Mouse (Mus musculus): Measurements from ENCODE around the gene Gm28038. TPM values are rescaled to one million over a fixed set of nuclear protein-coding genes. Genes with fewer than 3 reads are reported as not detected.

Gene Gm28038
- polyA plus RNA-seq, 1 experiment, result not detected

DNA sequence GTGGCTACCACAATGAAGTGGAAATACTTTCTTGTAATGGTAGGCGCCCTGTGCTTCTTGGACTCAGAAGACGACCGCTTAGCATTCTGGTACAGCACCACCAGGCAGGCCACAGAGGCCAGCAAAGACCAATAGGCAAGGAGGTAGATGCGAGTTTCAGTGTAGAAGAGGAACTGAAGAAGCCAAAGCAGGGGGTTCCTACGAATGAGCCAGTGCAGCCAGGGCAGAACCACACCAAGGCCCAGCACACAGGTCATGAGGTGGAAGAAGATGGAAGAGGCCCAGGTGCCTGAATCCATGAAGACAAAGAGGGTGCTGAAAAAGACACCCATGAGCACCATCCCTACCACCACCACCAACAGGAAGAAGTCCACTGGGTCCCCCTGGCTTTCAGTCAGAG lies 4.2 kb downstream of the Gm28038 start:
- 71% methylated on average over 5 of the region's 5 CpGs for WGBS
- H3K4me3 ChIP-seq (replicated peaks; ENCODE audit: control insufficient read depth, low read depth, low read length), result peak overlapping the region; percentile 10

DNA sequence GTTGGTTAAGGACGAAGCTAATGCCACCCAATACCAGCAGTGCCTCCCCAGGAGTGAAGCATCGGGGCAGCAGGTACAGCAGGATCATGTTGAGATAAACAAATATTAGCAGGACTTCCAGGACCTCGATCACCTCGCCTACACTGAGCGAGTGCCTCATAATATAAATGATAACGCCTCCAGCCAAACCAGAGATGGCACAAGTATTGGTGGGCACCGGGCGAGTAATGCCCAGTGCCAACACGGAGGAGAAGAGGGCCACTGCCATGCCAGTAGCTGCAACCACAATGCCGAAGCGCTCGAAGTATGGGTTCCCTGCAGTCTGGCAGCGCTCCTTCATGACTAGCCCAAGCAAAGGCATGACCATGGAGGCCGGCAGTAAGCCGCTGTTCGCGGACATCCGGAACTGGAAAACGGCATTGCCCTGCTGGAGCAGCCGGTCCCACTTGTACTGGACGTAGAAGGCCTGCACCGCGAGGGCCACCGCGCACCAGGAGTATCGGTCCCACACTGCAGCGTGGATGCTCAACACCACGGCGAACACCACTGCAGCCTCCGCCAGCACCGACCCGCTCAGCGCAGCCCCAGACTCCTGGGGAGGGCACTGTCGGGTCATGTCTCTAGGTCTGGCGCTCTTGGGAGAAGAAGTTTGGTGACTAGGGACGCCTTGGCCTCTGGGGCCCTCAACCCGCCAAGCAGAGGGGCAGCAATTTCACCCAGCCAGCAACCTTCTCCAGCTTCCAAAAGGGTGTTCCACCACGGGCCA lies 4.8 kb downstream of the Gm28038 start:
- TF ChIP-seq CTCF (IDR thresholded peaks at IDR 0.05; ENCODE audit: control insufficient read depth, insufficient read depth, low read length) (no peak), POLR2A (IDR thresholded peaks at IDR 0.05; ENCODE audit: borderline replicate concordance, control insufficient read depth, low read depth, low read length) (no peak)
- peak overlapping the region; percentile 47; the same call in 1 of the 2 replicates for H3K27ac ChIP-seq (ENCODE audit: control insufficient read depth, insufficient read depth, low read depth, low read length, poor library complexity)
- H3K4me3 ChIP-seq (replicated peaks; ENCODE audit: control insufficient read depth, low read depth, low read length), result peak overlapping the region; percentile 100
- WGBS, result 12% methylated on average over 38 of the region's 38 CpGs
- H3K4me1 ChIP-seq (ENCODE audit: control insufficient read depth, insufficient read depth, low read length), result peaks cover 4% of the 10 kb centered on the region

More for the DNA sequence above, 4.2 kb downstream of the Gm28038 start:
- Histone ChIP-seq H3K4me1 (ENCODE audit: control insufficient read depth, insufficient read depth, low read length) (peaks cover 3% of the 10 kb centered on the region; the same call in 1 of the 2 replicates), H3K27ac (ENCODE audit: control insufficient read depth, insufficient read depth, low read depth, low read length, poor library complexity) (no peak overlapping the region)
- no peak for TF ChIP-seq CTCF (IDR thresholded peaks at IDR 0.05; ENCODE audit: control insufficient read depth, insufficient read depth, low read length)
- TF ChIP-seq POLR2A (IDR thresholded peaks at IDR 0.05; ENCODE audit: borderline replicate concordance, control insufficient read depth, low read depth, low read length), result no peak

DNA sequence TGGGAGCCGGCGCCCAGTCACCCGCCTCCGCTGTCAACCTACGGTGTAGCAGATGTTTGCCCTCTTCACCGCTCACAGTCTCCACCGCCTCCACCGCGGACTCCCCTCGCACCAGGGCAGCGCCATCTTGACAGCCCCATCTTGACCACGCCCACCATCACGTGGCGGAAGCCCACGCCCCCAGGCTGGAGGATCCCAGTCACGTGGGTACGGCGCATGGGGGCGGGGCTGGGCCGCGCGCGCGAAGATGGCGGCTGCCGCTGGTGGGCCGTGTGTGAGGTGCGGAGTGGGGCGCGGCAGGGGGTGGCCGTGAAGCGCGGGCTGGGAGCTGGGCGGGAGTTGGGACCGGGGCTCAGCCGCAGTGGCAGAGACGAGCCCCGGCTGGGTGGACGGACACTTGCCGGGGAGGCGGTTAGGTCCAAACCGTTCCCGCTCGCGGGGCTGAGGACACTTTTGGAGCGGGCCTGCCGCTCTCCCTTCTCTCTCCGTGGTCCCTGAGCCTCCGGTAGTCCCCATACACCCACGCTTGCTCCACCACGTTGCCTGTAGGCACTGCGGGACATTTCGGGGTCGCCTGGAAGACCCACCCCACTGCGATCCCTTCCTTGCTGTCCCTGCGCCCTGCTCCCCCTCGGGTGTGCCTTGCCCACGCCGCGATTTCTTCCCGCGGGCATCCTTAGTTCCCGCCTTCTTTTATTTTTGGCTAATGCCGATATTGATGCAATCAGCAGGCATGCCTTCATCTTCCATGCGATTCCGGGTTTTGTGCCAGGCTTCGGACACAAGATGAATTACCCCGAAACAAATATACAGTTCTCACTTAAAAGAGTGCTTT lies 5.6 kb downstream of the Gm28038 start, which contains the start of the genes Dolk and Nup188:
Gene Dolk, minus strand, starts transcription at position 143 of the 835 bp plus-strand sequence.
Gene Nup188, plus strand, starts transcription at position 206 of the 835 bp plus-strand sequence.
- peak within 1 kb of the TSS; percentile 75 for H3K27ac ChIP-seq (ENCODE audit: control insufficient read depth, insufficient read depth, low read depth, low read length, poor library complexity)
- peaks cover 4% of the 10 kb centered on the region for H3K4me1 ChIP-seq (ENCODE audit: control insufficient read depth, insufficient read depth, low read length)
- TF ChIP-seq POLR2A (IDR thresholded peaks at IDR 0.05; ENCODE audit: borderline replicate concordance, control insufficient read depth, low read depth, low read length), result peak; percentile 64; the same call in 1 of the 2 replicates
- no peak for TF ChIP-seq CTCF (IDR thresholded peaks at IDR 0.05; ENCODE audit: control insufficient read depth, insufficient read depth, low read length)
- under 1% methylated on average over 68 of the region's 68 CpGs for WGBS
- H3K4me3 ChIP-seq (replicated peaks; ENCODE audit: control insufficient read depth, low read depth, low read length), result peak within 1 kb of the TSS; percentile 100

DNA sequence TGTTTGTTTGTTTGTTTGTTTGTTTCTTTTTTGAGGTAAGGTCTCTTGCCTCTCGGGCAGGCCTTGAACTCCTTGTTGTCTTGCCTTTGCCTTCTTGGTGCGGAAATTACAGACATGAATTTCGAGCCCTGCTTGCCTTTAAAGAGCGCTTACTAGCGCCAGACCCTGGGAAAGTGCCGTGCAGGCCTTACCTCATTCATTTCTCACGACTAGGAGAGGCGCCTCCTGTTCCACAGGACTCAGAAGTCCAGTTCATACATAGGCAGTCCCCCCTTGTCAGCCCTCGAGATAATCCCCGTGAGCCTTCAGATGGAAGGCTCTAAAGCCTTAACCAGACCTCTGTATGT lies 6.2 kb downstream of the Gm28038 start:
- TF ChIP-seq CTCF (IDR thresholded peaks at IDR 0.05; ENCODE audit: control insufficient read depth, insufficient read depth, low read length) (no peak), POLR2A (IDR thresholded peaks at IDR 0.05; ENCODE audit: borderline replicate concordance, control insufficient read depth, low read depth, low read length) (no peak)
- Histone ChIP-seq H3K4me1 (ENCODE audit: control insufficient read depth, insufficient read depth, low read length) (peaks cover 4% of the 10 kb centered on the region), H3K27ac (ENCODE audit: control insufficient read depth, insufficient read depth, low read depth, low read length, poor library complexity) (peak overlapping the region; percentile 3; the same call in 1 of the 2 replicates), H3K4me3 (replicated peaks; ENCODE audit: control insufficient read depth, low read depth, low read length) (peak overlapping the region; percentile 100)
- under 1% methylated on average over 10 of the region's 10 CpGs for WGBS

DNA sequence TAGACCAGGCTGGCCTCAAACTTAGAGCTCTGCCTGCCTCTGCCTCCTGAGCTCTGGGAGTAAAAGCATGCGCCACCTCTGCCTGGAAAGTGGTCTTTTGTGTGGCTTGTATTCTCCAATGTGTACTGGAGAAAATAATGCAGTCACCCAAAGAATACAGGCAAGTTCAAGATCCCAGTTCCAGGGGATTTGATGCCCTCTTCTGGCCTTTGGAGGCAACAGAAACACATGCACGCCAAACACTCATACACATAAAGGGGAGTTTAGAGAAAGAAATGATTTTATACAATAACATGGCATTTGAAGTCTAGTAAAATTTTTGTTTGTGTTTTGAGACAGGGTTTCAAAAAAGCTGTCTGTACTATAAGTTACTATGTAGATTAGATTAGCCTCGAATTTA lies 18.7 kb downstream of the Gm28038 start:
- WGBS, result 76% methylated on average over 3 of the region's 3 CpGs
- Histone ChIP-seq H3K4me3 (replicated peaks; ENCODE audit: control insufficient read depth, low read depth, low read length) (no peak overlapping the region), H3K27ac (ENCODE audit: control insufficient read depth, insufficient read depth, low read depth, low read length, poor library complexity) (no peak overlapping the region), H3K4me1 (ENCODE audit: control insufficient read depth, insufficient read depth, low read length) (no peaks in the 10 kb centered on the region)
- no peak for TF ChIP-seq POLR2A (IDR thresholded peaks at IDR 0.05; ENCODE audit: borderline replicate concordance, control insufficient read depth, low read depth, low read length)
- no peak for TF ChIP-seq CTCF (IDR thresholded peaks at IDR 0.05; ENCODE audit: control insufficient read depth, insufficient read depth, low read length)

DNA sequence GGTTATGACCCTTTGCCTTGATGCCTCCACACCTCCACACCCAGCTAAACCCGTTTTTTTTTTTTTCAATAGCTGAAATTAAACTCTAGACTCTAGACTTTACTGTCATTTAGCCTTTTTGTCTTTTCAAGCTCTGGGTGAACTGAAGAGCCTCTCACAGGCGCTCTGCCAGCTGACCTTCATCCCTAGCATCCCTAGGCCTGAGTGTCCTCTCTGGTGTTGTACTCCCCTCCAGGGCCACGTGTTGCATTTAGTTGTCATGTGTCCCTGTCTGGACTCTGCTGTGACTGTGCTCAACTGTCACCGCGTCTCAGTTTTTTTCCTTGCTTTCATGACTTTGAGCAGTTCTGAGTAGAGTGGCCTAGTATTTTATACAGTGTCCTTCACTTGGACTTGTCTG lies 19.1 kb downstream of the Gm28038 start:
- TF ChIP-seq POLR2A (IDR thresholded peaks at IDR 0.05; ENCODE audit: borderline replicate concordance, control insufficient read depth, low read depth, low read length) (no peak), CTCF (IDR thresholded peaks at IDR 0.05; ENCODE audit: control insufficient read depth, insufficient read depth, low read length) (no peak)
- 90% methylated on average over 5 of the region's 5 CpGs for WGBS

DNA sequence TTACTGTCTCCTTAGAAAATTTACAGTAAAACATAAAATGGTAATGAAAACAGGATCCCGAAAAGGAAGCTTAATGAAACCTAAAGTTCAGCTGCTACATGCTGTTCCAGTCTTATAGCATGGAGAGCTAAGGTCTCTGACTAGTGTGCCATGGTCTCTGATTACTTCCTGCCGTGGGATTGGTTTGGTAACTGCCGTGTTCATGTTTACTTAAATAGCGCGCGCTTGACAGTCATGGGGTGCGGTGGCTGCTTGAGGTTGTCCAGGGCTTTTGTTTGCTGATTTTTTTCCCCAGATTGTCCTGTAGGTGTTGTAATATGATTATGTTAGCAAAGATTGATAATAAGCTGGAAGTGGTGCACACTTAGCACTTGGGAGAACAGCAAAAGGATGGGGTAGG lies 25.2 kb downstream of the Gm28038 start:
- Histone ChIP-seq H3K4me1 (ENCODE audit: control insufficient read depth, insufficient read depth, low read length) (peaks cover 2% of the 10 kb centered on the region; the same call in 1 of the 2 replicates), H3K4me3 (replicated peaks; ENCODE audit: control insufficient read depth, low read depth, low read length) (no peak overlapping the region), H3K27ac (ENCODE audit: control insufficient read depth, insufficient read depth, low read depth, low read length, poor library complexity) (no peak overlapping the region)
- TF ChIP-seq POLR2A (IDR thresholded peaks at IDR 0.05; ENCODE audit: borderline replicate concordance, control insufficient read depth, low read depth, low read length) (no peak), CTCF (IDR thresholded peaks at IDR 0.05; ENCODE audit: control insufficient read depth, insufficient read depth, low read length) (no peak)
- WGBS, result 73% methylated on average over 7 of the region's 7 CpGs

More for the DNA sequence above, 19.1 kb downstream of the Gm28038 start:
- H3K4me3 ChIP-seq (replicated peaks; ENCODE audit: control insufficient read depth, low read depth, low read length), result no peak overlapping the region
- no peak overlapping the region for H3K27ac ChIP-seq (ENCODE audit: control insufficient read depth, insufficient read depth, low read depth, low read length, poor library complexity)
- no peaks in the 10 kb centered on the region for H3K4me1 ChIP-seq (ENCODE audit: control insufficient read depth, insufficient read depth, low read length)

DNA sequence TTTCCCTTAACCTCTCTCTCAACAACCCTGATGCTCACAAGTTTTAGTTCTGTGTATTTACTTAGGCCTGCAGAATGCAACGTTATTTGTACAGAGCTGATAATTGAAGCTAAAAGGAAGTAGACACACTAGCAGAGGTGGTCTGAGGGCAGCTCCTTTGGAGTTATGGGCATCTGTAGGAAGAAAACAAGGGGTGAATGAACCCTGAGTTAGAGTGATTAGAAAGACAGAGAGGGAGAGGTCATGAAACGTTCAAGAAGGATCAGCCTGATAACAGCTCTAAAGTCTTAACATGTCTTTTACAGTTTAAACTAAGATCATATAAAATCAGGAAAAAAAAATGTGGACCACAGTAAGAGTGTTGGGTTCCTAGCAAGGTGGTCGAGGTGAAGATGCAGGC lies 28.5 kb downstream of the Gm28038 start:
- WGBS, result 68% methylated on average over 3 of the region's 3 CpGs
- peaks cover 2% of the 10 kb centered on the region; the same call in 1 of the 2 replicates for H3K4me1 ChIP-seq (ENCODE audit: control insufficient read depth, insufficient read depth, low read length)
- no peak overlapping the region for H3K4me3 ChIP-seq (replicated peaks; ENCODE audit: control insufficient read depth, low read depth, low read length)
- peak overlapping the region; percentile 69 for H3K27ac ChIP-seq (ENCODE audit: control insufficient read depth, insufficient read depth, low read depth, low read length, poor library complexity)
- TF ChIP-seq CTCF (IDR thresholded peaks at IDR 0.05; ENCODE audit: control insufficient read depth, insufficient read depth, low read length) (no peak), POLR2A (IDR thresholded peaks at IDR 0.05; ENCODE audit: borderline replicate concordance, control insufficient read depth, low read depth, low read length) (no peak)

Data from bone marrow, adult 2 months (tissue).